Mouse (Mus musculus) gastrocnemius, postnatal 10 days (tissue): ENCODE measurements around the gene Amd1. TPM values are rescaled to one million over a fixed set of nuclear protein-coding genes. Genes with fewer than 3 reads are reported as not detected.
A peak's percentile ranks its signal among the peaks of the same experiment; 100 is the strongest.

Source experiments
- DNase-seq: peaks from one replicate; pipeline ENCODE4 v3.0.0; 2021; ENCODE audit warnings: mixed read lengths
- total RNA-seq, 2 experiments: library from RNA; stranded (reverse); gene quantifications; 2 replicates each; pipeline ENCODE4 v1.2.3; 2021

The Amd1 gene
- total RNA-seq, 2 experiments from 2014 or later: 16.7 to 21.3 TPM

DNA sequence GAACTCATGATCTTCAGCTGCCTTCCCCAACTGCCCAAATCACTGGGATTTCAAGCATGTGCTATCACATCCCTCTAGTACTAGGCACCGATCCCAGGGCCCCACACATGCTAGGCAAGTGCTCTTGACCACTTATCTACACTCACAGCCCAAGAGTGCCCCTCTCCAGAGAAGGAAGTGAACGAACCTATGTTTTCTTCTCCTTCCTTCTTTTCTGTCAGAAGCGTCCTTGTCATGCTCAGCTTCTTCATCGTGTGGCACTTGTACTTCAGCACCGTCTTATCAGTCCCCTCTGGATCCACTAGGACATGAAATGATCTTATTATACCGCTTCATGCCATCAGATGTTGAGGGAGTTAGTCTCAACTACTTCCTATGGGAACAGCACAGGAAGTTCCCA lies 51.0 kb downstream of the Amd1 start:
- DNase-seq: no peak

DNA sequence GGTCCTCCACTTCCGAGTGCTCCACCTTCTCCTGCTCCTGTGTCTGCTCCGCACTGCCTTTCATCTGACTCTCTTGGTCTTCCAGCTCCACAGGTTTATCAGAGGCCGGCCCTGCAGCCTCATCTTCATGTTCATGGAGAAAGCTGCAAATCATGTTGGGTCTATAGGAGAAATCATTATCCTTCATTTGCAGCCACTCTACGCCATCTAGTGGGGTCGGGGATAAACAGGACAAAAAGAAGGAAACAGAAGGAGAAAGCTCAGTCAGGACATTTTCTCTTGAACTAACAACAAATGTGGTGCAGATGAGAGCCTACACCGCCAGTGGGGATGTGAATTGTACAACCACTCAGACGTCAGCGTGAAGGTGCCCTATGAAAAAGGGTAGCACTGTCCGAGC lies 52.4 kb downstream of the Amd1 start:
- DNase-seq: no peak

DNA sequence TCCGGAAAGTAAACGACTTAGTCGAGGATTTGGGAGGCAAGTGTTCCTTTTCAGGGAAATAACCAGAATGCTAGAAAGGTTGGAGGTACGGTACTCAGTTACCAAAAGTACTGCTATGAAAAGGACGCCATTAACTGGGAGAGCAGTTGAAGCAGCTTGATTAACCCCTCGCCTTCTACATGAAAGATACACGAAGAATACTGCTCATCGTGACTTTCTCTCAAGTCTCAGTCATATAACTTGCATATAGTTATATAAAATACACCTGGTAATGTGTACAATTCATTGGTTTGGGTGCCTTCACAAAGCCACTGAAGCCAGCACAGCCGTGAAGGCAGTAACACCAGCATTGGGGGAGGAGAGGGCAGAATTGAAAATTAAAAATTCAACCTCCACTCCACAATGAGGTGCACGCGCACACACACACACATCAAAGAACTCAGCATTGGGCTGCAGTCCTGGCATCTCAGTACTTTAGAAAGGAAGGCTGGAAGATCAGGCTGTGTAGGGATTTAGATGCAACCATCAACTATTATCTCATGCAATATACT lies 54.7 kb downstream of the Amd1 start:
- no peak for DNase-seq

- DNase-seq: peak; percentile 77
These were observed 55.4 kb downstream of the Amd1 start, which contains the start of gene Rpf2 for GRCm38 (mm10) chr10:40246374-40247165. TSS of gene Rpf2 (minus strand) at chr10:40247036.

DNA sequence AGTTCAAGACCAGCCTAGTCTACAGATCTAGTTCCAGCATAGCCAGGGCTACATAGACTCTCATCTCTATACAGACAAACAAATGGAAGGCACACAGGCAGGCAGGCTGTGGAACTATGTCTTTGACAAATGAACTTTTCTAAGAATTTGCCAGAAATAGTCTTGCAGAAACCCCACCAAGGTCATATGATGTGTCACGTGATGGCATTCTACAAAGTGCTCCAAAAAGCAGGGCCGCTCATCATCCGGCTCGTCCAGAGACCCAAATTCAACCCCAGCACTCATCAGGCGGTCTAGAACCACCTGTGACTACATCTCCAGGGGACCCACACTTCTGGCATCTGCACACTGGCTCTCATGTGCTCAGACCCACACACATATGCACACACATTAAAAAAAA lies 64.2 kb downstream of the Amd1 start:
- no peak for DNase-seq

Other genes starting within 250 kb of the Amd1 start
- gene Slc16a10, start 159.9 kb downstream of the Amd1 start, total RNA-seq: 10 to 100 TPM; 27.7 to 28.0 TPM
- 10 to 100 TPM; 18.7 to 20.3 TPM for gene Rpf2, start 55.1 kb downstream of the Amd1 start, total RNA-seq
- 10 to 100 TPM; 28.2 to 30.1 TPM for gene Gtf3c6, start 44.1 kb downstream of the Amd1 start, total RNA-seq
- gene Cdk19, start 37.4 kb upstream of the Amd1 start, total RNA-seq: 1 to 10 TPM; 7.2 to 8.4 TPM